Mouse (Mus musculus): ENCODE data around the gene H2afj. TPM values are rescaled to one million over a fixed set of nuclear protein-coding genes. Genes with fewer than 3 reads are reported as not detected.
A peak's percentile ranks its signal among the peaks of the same experiment; 100 is the strongest.

The H2afj gene
- total RNA-seq, 2 experiments from 2014 or later = 71.1 to 85.2 TPM

DNA sequence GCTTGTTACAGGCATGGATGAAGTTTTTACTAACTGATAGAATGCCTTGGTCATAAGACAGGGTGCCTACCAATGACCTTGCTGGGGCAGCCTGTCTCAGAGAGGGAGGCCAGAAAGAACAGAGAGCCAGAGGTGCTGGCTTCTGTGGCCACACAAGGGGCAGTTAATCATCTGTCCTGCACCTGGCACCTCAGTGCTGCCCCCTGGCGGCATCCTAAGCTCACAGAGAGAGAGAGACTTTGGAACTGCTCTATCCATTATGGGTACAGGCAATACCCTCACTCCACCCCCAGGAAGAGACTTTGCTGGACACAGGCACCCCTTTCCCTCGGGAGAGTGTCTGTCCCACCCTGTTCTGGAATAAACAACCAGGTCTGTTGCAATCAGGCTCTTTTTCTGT, 39.7 kb downstream of the H2afj start:
- peak; percentile 79 for DNase-seq

- DNase-seq = no peak
These were observed 40.4 kb downstream of the H2afj start for GRCm38 (mm10) chr6:136848399-136848798.

GRCm38 (mm10) chr6:136848971-136849370, 40.9 kb downstream of the H2afj start:
- DNase-seq = no peak

GRCm38 (mm10) chr6:136850267-136850666, 42.2 kb downstream of the H2afj start:
- no peak for DNase-seq

- no peak for DNase-seq
These were observed 44.3 kb downstream of the H2afj start for GRCm38 (mm10) chr6:136852348-136852747.

DNA sequence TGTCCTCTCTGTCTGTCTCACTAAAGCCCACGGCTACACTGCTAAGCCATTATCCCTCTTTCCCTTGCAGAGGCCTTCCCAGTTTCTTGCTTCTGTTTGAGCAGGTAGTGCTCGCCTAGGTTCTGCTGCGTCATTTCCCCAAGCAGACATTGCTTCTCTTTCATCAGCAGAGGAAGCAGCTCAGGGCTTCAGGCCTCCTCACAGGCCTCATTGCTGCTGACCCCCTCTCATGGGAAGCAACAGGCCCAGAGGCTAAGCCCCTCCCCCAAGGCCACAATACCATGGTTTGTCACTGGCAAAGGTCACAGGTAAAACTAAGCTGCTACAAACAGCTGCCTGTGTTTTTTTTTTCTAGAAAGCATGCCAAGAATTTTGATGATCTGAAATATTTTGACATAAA, 44.7 kb downstream of the H2afj start:
- DNase-seq = no peak

DNA sequence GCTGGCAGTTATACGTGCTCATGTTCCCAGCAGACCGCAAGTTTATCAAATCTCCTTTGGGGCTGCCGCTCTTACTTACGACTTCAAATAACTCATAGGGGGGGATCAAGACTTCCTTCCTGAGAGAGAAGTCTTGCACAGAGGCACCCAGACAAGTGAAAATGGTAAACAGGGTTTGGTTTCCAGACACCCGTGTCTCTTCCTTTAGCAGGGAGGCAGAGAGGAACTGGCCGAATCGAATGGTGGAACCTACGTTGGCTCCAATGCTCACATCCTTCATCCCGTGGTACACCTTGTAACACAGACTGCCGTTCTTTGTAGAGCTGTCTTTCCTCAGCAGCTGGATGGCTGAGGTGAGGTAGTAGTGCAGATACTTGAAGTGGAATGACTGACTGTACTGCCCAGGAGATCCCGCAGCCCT, 46.3 kb downstream of the H2afj start:
- no peak for DNase-seq

DNA sequence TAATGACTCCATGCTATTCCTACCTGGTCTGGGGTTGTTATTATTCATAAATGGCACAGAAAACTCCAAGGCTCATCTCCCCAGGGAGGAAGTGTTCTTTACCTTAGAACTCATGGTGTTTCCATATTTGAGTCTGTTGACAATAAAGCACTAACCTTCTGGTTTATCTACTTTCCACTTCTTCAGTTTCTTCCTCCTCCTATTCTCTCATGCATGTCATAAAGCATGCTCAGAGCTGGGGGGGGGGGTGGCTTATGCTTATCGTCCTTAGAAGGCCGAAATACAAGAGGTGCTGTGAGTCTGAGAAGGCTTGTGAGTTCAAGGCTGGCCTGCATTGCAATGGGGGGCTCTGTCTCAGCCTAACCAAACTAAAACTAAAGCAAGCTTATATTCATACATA, 47.1 kb downstream of the H2afj start:
- no peak for DNase-seq

- peak; percentile 51 for DNase-seq
These were observed 48.1 kb downstream of the H2afj start for GRCm38 (mm10) chr6:136856071-136856636.

DNA sequence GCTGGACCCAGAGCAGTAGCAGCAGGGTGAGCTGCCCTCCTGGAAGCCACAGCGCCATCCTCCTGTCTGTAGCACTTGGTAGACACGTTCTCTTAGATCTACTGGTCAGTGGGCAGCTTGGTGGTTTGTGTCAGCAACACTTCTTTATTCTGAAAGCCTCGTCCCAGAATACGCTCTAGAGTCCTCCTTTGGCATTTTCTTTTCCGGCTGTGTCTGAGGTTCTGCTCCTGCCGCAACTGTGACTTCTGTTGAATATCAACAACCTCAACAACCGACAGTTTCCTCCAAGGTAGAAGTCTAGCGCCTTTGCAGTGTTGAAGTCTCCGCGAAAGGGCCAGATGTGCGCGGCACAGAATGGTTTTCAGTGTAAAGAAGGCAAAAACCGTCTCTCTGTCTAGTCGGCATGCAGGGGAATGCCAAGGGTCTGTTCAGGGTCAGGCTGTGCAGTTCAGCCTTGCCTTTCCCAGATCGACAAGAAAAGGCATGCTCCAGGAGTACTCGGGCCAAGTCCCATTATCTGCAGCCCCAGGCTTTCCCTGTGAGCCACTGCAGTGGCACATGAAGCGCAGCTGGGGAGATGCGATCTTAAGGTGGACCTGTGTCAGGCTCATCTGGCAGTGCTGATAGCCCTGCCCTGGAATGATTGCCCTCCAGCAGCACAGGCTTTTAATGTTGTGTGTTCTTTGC, 49.3 kb downstream of the H2afj start, which contains the start of gene Art4:
Gene Art4, minus strand, starts transcription at position 548 of the 687 bp plus-strand sequence.
- DNase-seq = peak; percentile 44

DNA sequence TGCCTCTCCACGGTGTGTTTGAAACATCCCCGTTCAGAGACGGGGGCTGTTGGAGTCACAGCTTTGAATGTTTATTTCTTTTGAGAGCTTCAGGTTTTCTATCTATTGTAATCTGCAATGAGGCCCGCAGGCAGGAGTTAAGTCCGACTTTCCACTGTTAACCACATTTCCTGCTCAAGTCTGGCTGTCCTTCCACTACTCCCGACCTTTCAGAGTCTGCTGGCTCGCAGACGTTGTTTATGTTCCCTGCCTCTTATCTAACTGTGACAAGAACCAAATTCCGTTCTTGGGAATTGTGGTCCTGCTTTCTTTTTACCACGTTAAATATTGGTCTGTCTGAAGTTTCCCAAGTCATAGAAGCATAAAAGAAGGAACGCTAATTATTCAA, 49.8 kb downstream of the H2afj start:
- DNase-seq = peak; percentile 49

GRCm38 (mm10) chr6:136858420-136858819, 50.4 kb downstream of the H2afj start:
- peak; percentile 10 for DNase-seq

Small RNA genes within 50 kb of the gene (microRNA-seq; reads per million reads assigned to microRNA genes)
- gene Gm44364 = not detected

Other genes with a start within 250 kb of the H2afj start
- 100 to 1,000 TPM; 114 to 115 TPM for gene Plbd1, start 146.3 kb upstream of the H2afj start, total RNA-seq (2021)
- gene Gucy2c, start 26.5 kb upstream of the H2afj start, total RNA-seq (2021) = under 1 TPM; 0.15 to 0.21 TPM
- 10 to 100 TPM; 28.3 to 29.2 TPM for gene Hist4h4, start 3.8 kb upstream of the H2afj start, total RNA-seq (2021)
- under 1 TPM; 0.73 to 0.75 TPM for gene BC049715, start 19.4 kb downstream of the H2afj start, total RNA-seq (2021)
- 10 to 100 TPM; 82.5 to 86.5 TPM for gene Wbp11, start 20.0 kb downstream of the H2afj start, total RNA-seq (2021)
- under 1 TPM; 0.27 to 0.51 TPM for gene Smco3, start 27.2 kb downstream of the H2afj start, total RNA-seq (2021)
- gene Art4, start 49.5 kb downstream of the H2afj start, total RNA-seq (2021) = 1 to 10 TPM; 5.9 to 7.5 TPM
- gene Mgp, start 67.6 kb downstream of the H2afj start, total RNA-seq (2021) = 100 to 1,000 TPM; 187 to 232 TPM
- gene Erp27, start 113.9 kb downstream of the H2afj start, total RNA-seq (2021) = under 1 TPM; 0.15 to 0.27 TPM
- gene Pde6h, start 115.6 kb downstream of the H2afj start, total RNA-seq (2021) = under 1 TPM in 1 of 2 experiments, not detected in 1; 0.60 TPM
- gene Arhgdib, start 133.7 kb downstream of the H2afj start, total RNA-seq (2021) = 10 to 100 TPM; 43.0 to 44.5 TPM

Data from adrenal gland, postnatal 10 days (tissue).